Mouse (Mus musculus) hindbrain, embryonic 11.5 days (tissue): ENCODE data around the gene Bag1. TPM values are rescaled to one million over a fixed set of nuclear protein-coding genes. Genes with fewer than 3 reads are reported as not detected.

ENCODE experiments used
- ATAC-seq: fragments of 200-750 bp; cut with Nextera tagmentation; 2 replicates; pipeline ENCODE4 v1.8.0; 2017; ENCODE audit warnings: mild to moderate bottlenecking, moderate TSS enrichment, moderate library complexity; ENCODE audit not compliant: low FRiP score
- DNase-seq: peaks from one replicate; pipeline ENCODE4 v3.0.0-alpha.2; 2015; ENCODE audit warnings: low spot score
- H3K27ac ChIP-seq: fragments of 300-500 bp; sonication (generic); 2 replicates; pipeline ENCODE4 v1.5.1; 2014; ENCODE audit warnings: mild to moderate bottlenecking, low read depth, low read length
- H3K27me3 ChIP-seq: fragments of 300-500 bp; sonication (generic); 2 replicates; pipeline ENCODE4 v1.6.1; 2014; ENCODE audit warnings: mild to moderate bottlenecking, low read length, moderate library complexity, mixed read lengths; ENCODE audit not compliant: control insufficient read depth, insufficient read depth
- H3K36me3 ChIP-seq: fragments of 300-500 bp; sonication (generic); 2 replicates; pipeline ENCODE4 v1.6.1; 2014; ENCODE audit warnings: mild to moderate bottlenecking, low read length, moderate library complexity, mixed read lengths; ENCODE audit not compliant: control insufficient read depth, insufficient read depth
- H3K4me1 ChIP-seq: fragments of 300-500 bp; sonication (generic); replicated peaks from 2 replicates; pipeline ENCODE4 v1.6.1; 2014; ENCODE audit warnings: low read length, mixed read lengths; ENCODE audit not compliant: control insufficient read depth, insufficient read depth
- H3K4me2 ChIP-seq: fragments of 300-500 bp; sonication (generic); replicated peaks from 2 replicates; pipeline ENCODE4 v1.6.1; 2014; ENCODE audit warnings: mild to moderate bottlenecking, low read depth, low read length
- H3K4me3 ChIP-seq: fragments of 300-500 bp; sonication (generic); 2 replicates; pipeline ENCODE4 v1.5.1; 2014; ENCODE audit warnings: low read depth, low read length
- H3K9ac ChIP-seq: fragments of 300-500 bp; sonication (generic); 2 replicates; pipeline ENCODE4 v1.6.1; 2014; ENCODE audit warnings: low read depth, low read length
- H3K9me3 ChIP-seq: fragments of 300-500 bp; sonication (generic); 2 replicates; pipeline ENCODE4 v1.6.1; 2016; ENCODE audit warnings: low read length; ENCODE audit not compliant: control insufficient read depth
- WGBS: fragments of 180-500 bp; shearing (Covaris S2); extraction: QIAGEN DNeasy Blood & Tissue Kit; methylation state at CpG from one replicate; pipeline ENCODE4 v1.1.7; 2014; 5-methylcytosine and 5-hydroxymethylcytosine counted together
- polyA plus RNA-seq: library from polyadenylated mRNA; unstranded; fragments of >200 nt; fragmentation: Nextera tagmentation; extraction: Ambion mirVana; gene quantifications from 2 replicates; pipeline ENCODE4 v1.2.1, GENCODE M21; 2014

The Bag1 gene
- polyA plus RNA-seq, 1 experiment from 2014 or later, result 262 TPM

- Histone ChIP-seq H3K4me2 (peak overlapping the region; percentile 63), H3K36me3 (no peaks in the 10 kb centered on the region), H3K27ac (no peak overlapping the region; the same call in 1 of the 2 replicates), H3K4me3 (peak overlapping the region; percentile 98), H3K4me1 (no peaks in the 10 kb centered on the region; the same call in 1 of the 2 replicates), H3K9me3 (no peaks in the 10 kb centered on the region), H3K27me3 (no peaks in the 10 kb centered on the region), H3K9ac (peak overlapping the region; percentile 84; the same call in 1 of the 2 replicates)
- WGBS, result 25% methylated on average over 13 of the region's 13 CpGs
- DNase-seq, result peak; percentile 64
- ATAC-seq, result no peak
These were observed 23.6 kb upstream of the Bag1 start for GRCm38 (mm10) chr4:40971744-40972143.

GRCm38 (mm10) chr4:40970842-40971701 lies 23.0 kb upstream of the Bag1 start, which contains the start of gene Nfx1:
Nfx1 (plus strand) TSS chr4:40970906.
- H3K4me1 ChIP-seq, result no peaks in the 10 kb centered on the region; the same call in 1 of the 2 replicates
- peak within 1 kb of the TSS; percentile 98 for H3K4me3 ChIP-seq
- no peaks in the 10 kb centered on the region for H3K27me3 ChIP-seq
- ATAC-seq (peak; percentile 96), DNase-seq (peak; percentile 95)
- WGBS, result under 1% methylated on average over 68 of the region's 85 CpGs
- H3K9ac ChIP-seq, result peak within 1 kb of the TSS; percentile 84
- no peaks in the 10 kb centered on the region for H3K9me3 ChIP-seq
- H3K4me2 ChIP-seq, result peak within 1 kb of the TSS; percentile 63
- no peaks in the 10 kb centered on the region for H3K36me3 ChIP-seq
- peak within 1 kb of the TSS; percentile 88 for H3K27ac ChIP-seq

DNA sequence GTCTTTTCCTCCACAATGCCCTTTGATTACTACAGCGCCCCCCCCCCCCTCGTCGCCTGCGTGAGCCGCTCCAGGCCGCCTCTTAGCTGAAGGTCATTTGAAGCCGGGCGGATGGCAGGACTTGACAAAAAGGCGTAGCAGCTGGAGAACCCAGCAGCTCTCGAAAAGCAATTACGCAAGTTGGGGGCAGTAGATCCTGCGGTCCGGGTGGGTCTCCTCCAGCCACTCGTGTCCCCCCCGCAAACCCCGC lies 22.4 kb upstream of the Bag1 start:
- peak overlapping the region; percentile 63 for H3K4me2 ChIP-seq

DNA sequence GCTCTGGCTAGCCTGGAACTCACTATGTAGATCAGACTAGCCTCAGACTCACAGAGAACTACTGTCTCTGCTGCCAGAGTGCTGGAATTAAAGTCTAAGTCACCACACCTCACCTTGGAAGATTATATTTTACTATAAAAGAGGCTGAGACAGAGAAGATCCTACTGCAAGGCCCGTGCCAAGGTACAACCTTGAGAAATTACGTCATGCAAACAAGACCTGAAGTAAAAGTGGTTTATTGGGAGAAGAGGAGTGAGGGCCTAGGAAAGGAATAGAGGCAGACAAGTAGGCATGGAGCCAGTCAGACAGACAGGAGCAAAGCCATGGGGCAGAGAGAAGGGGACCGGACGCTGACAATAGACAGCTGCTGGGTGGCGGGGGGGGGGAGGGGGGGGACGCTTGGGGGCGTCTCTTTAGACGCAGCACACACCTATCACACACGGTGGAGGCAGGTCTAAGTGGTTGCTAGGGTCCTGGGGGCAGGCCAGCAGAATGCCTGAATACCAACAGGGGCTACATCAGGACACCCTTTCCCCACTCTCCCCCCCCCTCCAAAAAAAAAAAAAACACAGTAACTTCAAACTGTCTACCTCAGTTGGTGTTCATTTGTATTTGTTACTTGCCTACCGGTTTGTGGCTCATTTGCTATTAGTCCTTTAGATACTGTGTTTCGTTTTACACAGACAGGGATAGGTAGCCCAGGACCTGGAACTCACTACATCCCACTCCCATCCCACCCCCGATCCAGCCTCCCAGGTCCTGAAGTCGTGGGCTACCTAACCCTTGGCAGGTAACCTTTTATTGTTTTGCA lies 21.9 kb upstream of the Bag1 start:
- H3K9ac ChIP-seq, result peak overlapping the region; percentile 84
- peak overlapping the region; percentile 63 for H3K4me2 ChIP-seq
- peak overlapping the region; percentile 88 for H3K27ac ChIP-seq
- H3K27me3 ChIP-seq, result no peaks in the 10 kb centered on the region
- WGBS, result 20% methylated on average over 7 of the region's 13 CpGs
- H3K4me1 ChIP-seq, result no peaks in the 10 kb centered on the region; the same call in 1 of the 2 replicates
- no peaks in the 10 kb centered on the region for H3K9me3 ChIP-seq
- peak overlapping the region; percentile 98 for H3K4me3 ChIP-seq
- no peaks in the 10 kb centered on the region for H3K36me3 ChIP-seq
- ATAC-seq (peak; percentile 64; the same call in 1 of the 2 replicates), DNase-seq (no peak)

More for the DNA sequence above, 22.4 kb upstream of the Bag1 start:
- Histone ChIP-seq H3K27ac (peak overlapping the region; percentile 88), H3K4me1 (no peaks in the 10 kb centered on the region; the same call in 1 of the 2 replicates), H3K27me3 (no peaks in the 10 kb centered on the region), H3K9ac (peak overlapping the region; percentile 84), H3K9me3 (no peaks in the 10 kb centered on the region), H3K4me3 (peak overlapping the region; percentile 98), H3K36me3 (no peaks in the 10 kb centered on the region)
- WGBS, result 0% methylated on average over 15 of the region's 16 CpGs
- DNase-seq, result no peak
- ATAC-seq, result no peak; the same call in 1 of the 2 replicates

GRCm38 (mm10) chr4:40969161-40969560 lies 21.1 kb upstream of the Bag1 start:
- Histone ChIP-seq H3K9ac (no peak overlapping the region), H3K4me3 (no peak overlapping the region), H3K27ac (no peak overlapping the region), H3K9me3 (no peaks in the 10 kb centered on the region), H3K4me2 (no peak overlapping the region), H3K4me1 (no peaks in the 10 kb centered on the region; the same call in 1 of the 2 replicates), H3K36me3 (no peaks in the 10 kb centered on the region), H3K27me3 (no peaks in the 10 kb centered on the region)
- ATAC-seq (no peak), DNase-seq (no peak)
- 76% methylated on average over 4 of the region's 4 CpGs for WGBS

DNA sequence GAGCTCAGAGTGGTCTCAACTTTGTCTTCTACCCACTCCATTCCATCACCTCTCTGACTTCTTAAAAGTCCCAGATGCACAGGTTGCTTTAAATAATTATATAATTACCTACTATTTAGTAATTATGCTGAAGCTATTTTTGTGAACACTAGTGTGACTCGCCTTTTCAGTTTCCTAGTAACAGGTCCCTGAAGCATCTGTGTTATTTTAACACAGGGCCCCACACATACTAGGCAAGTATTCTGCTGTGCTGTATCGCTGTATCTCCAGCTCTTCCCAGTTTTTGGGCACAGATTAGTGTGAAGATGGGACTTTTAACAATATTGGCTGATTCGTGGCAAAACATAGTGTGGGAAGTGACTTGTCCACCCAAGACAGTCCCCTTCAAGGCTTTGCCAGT lies 15.4 kb upstream of the Bag1 start:
- ATAC-seq, result no peak

DNA sequence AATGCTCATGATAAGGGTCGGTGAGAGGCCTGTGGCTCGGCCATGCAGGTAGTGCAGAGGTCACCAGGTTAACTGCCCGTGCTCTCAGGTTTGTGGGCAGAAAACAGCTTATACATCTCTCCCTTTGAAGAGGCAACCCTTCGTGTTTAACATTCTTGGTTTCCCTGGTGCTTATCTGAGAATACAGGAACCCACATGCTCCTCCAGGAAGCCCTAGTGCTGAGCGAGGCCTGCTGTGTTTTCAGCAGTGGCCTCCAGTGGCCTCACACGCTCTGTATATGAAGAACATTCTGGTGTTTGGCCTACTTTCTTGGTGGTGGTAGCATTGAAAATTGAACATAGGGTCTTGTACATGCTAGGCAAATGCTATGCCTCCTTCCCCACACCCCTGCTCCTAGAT lies 7.8 kb upstream of the Bag1 start:
- no peak for DNase-seq
- Histone ChIP-seq H3K4me1 (no peaks in the 10 kb centered on the region), H3K9me3 (no peaks in the 10 kb centered on the region), H3K36me3 (peaks cover 9% of the 10 kb centered on the region), H3K9ac (no peak overlapping the region), H3K27me3 (no peaks in the 10 kb centered on the region), H3K27ac (no peak overlapping the region), H3K4me2 (no peak overlapping the region), H3K4me3 (no peak overlapping the region)
- 92% methylated on average over 6 of the region's 6 CpGs for WGBS
- ATAC-seq, result no peak

More for the DNA sequence above, 15.4 kb upstream of the Bag1 start:
- Histone ChIP-seq H3K9me3 (no peaks in the 10 kb centered on the region), H3K4me2 (no peak overlapping the region), H3K36me3 (peaks cover 6% of the 10 kb centered on the region), H3K4me1 (no peaks in the 10 kb centered on the region), H3K27me3 (no peaks in the 10 kb centered on the region), H3K27ac (no peak overlapping the region), H3K9ac (no peak overlapping the region), H3K4me3 (no peak overlapping the region)
- WGBS, result 92% methylated on average over 3 of the region's 3 CpGs
- no peak for DNase-seq

DNA sequence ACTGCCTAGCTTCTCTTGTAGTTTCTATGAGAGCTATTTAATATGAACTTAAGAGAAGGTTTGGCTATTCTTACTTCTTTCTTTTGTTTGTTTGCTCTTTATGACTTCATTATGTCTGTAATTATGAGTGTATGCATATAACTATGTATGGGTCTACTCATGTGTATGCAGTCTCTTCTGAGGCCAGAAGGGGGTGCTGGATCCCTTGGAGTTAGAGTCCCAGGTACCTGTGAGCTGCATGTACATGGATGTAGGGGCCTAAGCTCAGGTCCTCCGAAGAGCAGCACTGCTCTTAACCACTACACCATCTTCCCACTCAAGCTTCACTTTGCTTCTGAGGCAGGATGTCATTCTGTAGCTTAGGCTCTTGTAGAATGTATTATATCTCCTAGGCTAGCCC lies 5.4 kb upstream of the Bag1 start:
- Histone ChIP-seq H3K27ac (no peak overlapping the region), H3K27me3 (no peaks in the 10 kb centered on the region), H3K9ac (no peak overlapping the region), H3K4me1 (no peaks in the 10 kb centered on the region), H3K36me3 (peaks cover 7% of the 10 kb centered on the region; the same call in 1 of the 2 replicates), H3K4me3 (no peak overlapping the region), H3K4me2 (no peak overlapping the region), H3K9me3 (no peaks in the 10 kb centered on the region)
- DNase-seq (no peak), ATAC-seq (no peak)
- 89% methylated on average over 1 of the region's 1 CpGs for WGBS
